Mouse (Mus musculus) olfactory bulb, adult 2 months (tissue): ENCODE measurements around the gene Olfr411. TPM values are rescaled to one million over a fixed set of nuclear protein-coding genes. Genes with fewer than 3 reads are reported as not detected.

Experiments
- H3K27ac ChIP-seq: fragments of 200-500 bp; 2 replicates; pipeline ENCODE4 v1.5.1; 2012; ENCODE audit warnings: low read depth, low read length; ENCODE audit not compliant: insufficient read depth
- H3K4me1 ChIP-seq: fragments of 200-500 bp; 2 replicates; pipeline ENCODE4 v1.6.1; 2012; ENCODE audit warnings: low read length; ENCODE audit not compliant: control insufficient read depth, insufficient read depth
- H3K4me3 ChIP-seq: fragments of 200-500 bp; 2 replicates; pipeline ENCODE4 v1.5.1; 2012; ENCODE audit warnings: mild to moderate bottlenecking, low read depth, low read length, moderate library complexity; ENCODE audit not compliant: insufficient read depth
- CTCF ChIP-seq: fragments of 200-500 bp; IDR thresholded peaks from 2 replicates; pipeline ENCODE4 v1.5.1; 2012; ENCODE audit warnings: low read depth, mild to moderate bottlenecking, low read length, moderate library complexity; ENCODE audit not compliant: insufficient read depth
- POLR2A ChIP-seq: fragments of 200-500 bp; IDR thresholded peaks from 2 replicates; pipeline ENCODE4 v1.6.1; 2012; ENCODE audit warnings: mild to moderate bottlenecking, low read depth, low read length, moderate library complexity; ENCODE audit not compliant: insufficient read depth
- WGBS: fragments of 180-500 bp; shearing (Covaris S2); methylation state at CpG from one replicate; pipeline ENCODE4 v1.1.7; 2018; 5-methylcytosine and 5-hydroxymethylcytosine counted together
- polyA plus RNA-seq: library from polyadenylated mRNA; stranded (reverse); fragments of >200 nt; gene quantifications from 2 replicates; pipeline ENCODE4 v1.2.4, GENCODE M21; 2012; ENCODE audit warnings: low replicate concordance; ENCODE audit not compliant: missing spikeins, insufficient read depth, insufficient read length

Gene Olfr411
- polyA plus RNA-seq, 1 experiment = not detected

GRCm38 (mm10) chr11:74371393-74372100, 19.1 kb upstream of the Olfr411 start:
- no peak overlapping the region for H3K4me3 ChIP-seq
- no peak overlapping the region for H3K27ac ChIP-seq
- H3K4me1 ChIP-seq = no peaks in the 10 kb centered on the region
- TF ChIP-seq CTCF = peak; percentile 87
- TF ChIP-seq POLR2A = no peak
- WGBS = 9% methylated on average over 22 of the region's 22 CpGs

- Histone ChIP-seq H3K4me3 (no peak within 1 kb of the TSS), H3K4me1 (no peaks in the 10 kb centered on the region), H3K27ac (no peak within 1 kb of the TSS)
- TF ChIP-seq CTCF = no peak
- TF ChIP-seq POLR2A = no peak
- 71% methylated on average over 1 of the region's 1 CpGs for WGBS
These were observed 9.3 kb upstream of the Olfr411 start, which contains the start of gene Olfr412 for GRCm38 (mm10) chr11:74361769-74362168. Gene Olfr412 (plus strand): TSS chr11:74362069.

GRCm38 (mm10) chr11:74337931-74338330, 14.5 kb downstream of the Olfr411 start, which contains the start of gene Olfr410:
Gene Olfr410 (minus strand): TSS chr11:74338031.
- TF ChIP-seq CTCF (no peak), POLR2A (no peak)
- no peak within 1 kb of the TSS for H3K27ac ChIP-seq
- H3K4me3 ChIP-seq = no peak within 1 kb of the TSS
- WGBS = 87% methylated on average over 6 of the region's 6 CpGs
- H3K4me1 ChIP-seq = no peaks in the 10 kb centered on the region

- H3K27ac ChIP-seq = no peak overlapping the region
- TF ChIP-seq POLR2A = no peak
- no peak for TF ChIP-seq CTCF
- H3K4me3 ChIP-seq = no peak overlapping the region
- no peaks in the 10 kb centered on the region for H3K4me1 ChIP-seq
These were observed 23.7 kb downstream of the Olfr411 start for GRCm38 (mm10) chr11:74328781-74329180.

DNA sequence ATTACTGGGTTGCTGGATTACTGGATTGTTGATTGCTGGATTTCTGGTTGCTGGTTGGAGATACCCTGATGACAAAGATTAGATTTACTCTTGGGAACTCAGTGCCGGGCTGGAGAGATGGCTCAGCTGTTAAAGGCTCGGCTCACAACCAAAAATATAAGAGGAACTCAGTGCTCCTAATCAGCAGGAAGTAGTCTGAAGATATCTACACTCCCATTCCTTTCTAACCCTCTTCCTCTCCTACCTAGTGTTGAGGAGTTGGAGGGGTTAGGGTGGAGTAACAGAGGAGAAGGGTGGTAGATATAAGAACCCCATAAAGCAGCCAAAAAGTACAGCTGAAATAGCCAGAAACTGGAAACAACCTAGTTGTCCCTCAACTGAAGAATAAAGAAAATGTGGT, 26.4 kb downstream of the Olfr411 start:
- no peak overlapping the region for H3K4me3 ChIP-seq
- no peak overlapping the region for H3K27ac ChIP-seq
- TF ChIP-seq POLR2A = no peak
- no peak for TF ChIP-seq CTCF
- no peaks in the 10 kb centered on the region for H3K4me1 ChIP-seq
- 75% methylated on average over 2 of the region's 2 CpGs for WGBS

Other genes starting within 250 kb of the Olfr411 start
- not detected in 2 replicates for gene Olfr401, start 238.9 kb downstream of the Olfr411 start, polyA plus RNA-seq
- not detected in 2 replicates for gene Olfr402, start 199.1 kb downstream of the Olfr411 start, polyA plus RNA-seq
- gene Olfr403, start 166.4 kb downstream of the Olfr411 start, polyA plus RNA-seq = not detected in 2 replicates
- not detected in 2 replicates for gene Olfr43, start 141.3 kb downstream of the Olfr411 start, polyA plus RNA-seq
- gene Olfr406, start 92.8 kb downstream of the Olfr411 start, polyA plus RNA-seq = not detected in 2 replicates
- gene Olfr59, start 68.9 kb downstream of the Olfr411 start, polyA plus RNA-seq = not detected in 2 replicates
- gene Olfr410, start 14.6 kb downstream of the Olfr411 start, polyA plus RNA-seq = not detected in 2 replicates
- not detected in 2 replicates for gene Olfr412, start 9.4 kb upstream of the Olfr411 start, polyA plus RNA-seq